Mouse (Mus musculus): ENCODE measurements around the gene Psenen. TPM values are rescaled to one million over a fixed set of nuclear protein-coding genes. Genes with fewer than 3 reads are reported as not detected.

The Psenen gene
- total RNA-seq, 4 experiments from 2014 or later = 82.2 to 90.7 (median 88.5) TPM

GRCm38 (mm10) chr7:30518325-30518724 lies 45.1 kb downstream of the Psenen start:
- DNase-seq (ENCODE audit: low spot score) = no peak

- DNase-seq (ENCODE audit: low spot score) = no peak
Measured at GRCm38 (mm10) chr7:30515003-30515760, 48.2 kb downstream of the Psenen start.

Small RNA genes lying within 50 kb of the gene (microRNA-seq; reads per million reads assigned to microRNA genes)
- gene Gm38670 (8.7 reads per million, percentile 22 among the genes with 10 or more reads in this experiment), gene Mir3569 (not detected)

Other genes with a start within 250 kb of the Psenen start
- 1 to 10 TPM in 1 of 4 experiments, under 1 TPM in 3; 0.46 to 1.9 (median 0.76) TPM for gene Syne4, start 248.8 kb downstream of the Psenen start, total RNA-seq (2022)
- 1 to 10 TPM in 1 of 4 experiments, under 1 TPM in 3; 0.62 to 1.2 (median 0.79) TPM for gene E130208F15Rik, start 241.9 kb downstream of the Psenen start, total RNA-seq (2022)
- 10 to 100 TPM; 14.0 to 16.2 (median 15.1) TPM for gene Sdhaf1, start 239.7 kb downstream of the Psenen start, total RNA-seq (2022)
- 1 to 10 TPM; 1.3 to 2.4 (median 1.6) TPM for gene Lrfn3, start 200.9 kb downstream of the Psenen start, total RNA-seq (2022)
- gene Tyrobp, start 149.9 kb downstream of the Psenen start, total RNA-seq (2022) = 10 to 100 TPM; 13.5 to 26.2 (median 16.5) TPM
- not detected for gene Hcst, start 143.8 kb downstream of the Psenen start, total RNA-seq (2022)
- under 1 TPM in 3 of 4 experiments, not detected in 1; 0.12 to 0.46 (median 0.28) TPM for gene Nfkbid, start 141.9 kb downstream of the Psenen start, total RNA-seq (2022)
- gene Aplp1, start 118.1 kb downstream of the Psenen start, total RNA-seq (2022) = 1 to 10 TPM; 3.2 to 4.2 (median 3.6) TPM
- gene Kirrel2, start 105.9 kb downstream of the Psenen start, total RNA-seq (2022) = not detected
- gene Nphs1, start 105.3 kb downstream of the Psenen start, total RNA-seq (2022) = not detected
- gene Prodh2, start 70.0 kb downstream of the Psenen start, total RNA-seq (2022) = not detected
- under 1 TPM; 0.32 to 0.60 (median 0.36) TPM for gene Arhgap33, start 28.6 kb downstream of the Psenen start, total RNA-seq (2022)
- gene Hspb6, start 11.4 kb downstream of the Psenen start, total RNA-seq (2022) = 1,000 to 10,000 TPM in 1 of 4 experiments, 100 to 1,000 TPM in 3; 852 to 1,087 (median 985) TPM
- 1 to 10 TPM; 3.1 to 4.5 (median 3.9) TPM for gene Proser3, start 11.3 kb downstream of the Psenen start, total RNA-seq (2022)
- 10 to 100 TPM; 13.5 to 21.0 (median 14.6) TPM for gene Lin37, start 3.8 kb downstream of the Psenen start, total RNA-seq (2022)
- 10 to 100 TPM; 62.1 to 70.3 (median 67.2) TPM for gene U2af1l4, start 326 bp downstream of the Psenen start, total RNA-seq (2022)
- 1 to 10 TPM in 2 of 4 experiments, under 1 TPM in 2; 0.80 to 1.6 (median 1.2) TPM for gene Gm49396, start 283 bp downstream of the Psenen start, total RNA-seq (2022)
- 1 to 10 TPM in 3 of 4 experiments, not detected in 1; 1.1 to 1.4 (median 1.1) TPM for gene Igflr1, start 1.8 kb upstream of the Psenen start, total RNA-seq (2022)
- gene Kmt2b, start 25.1 kb upstream of the Psenen start, total RNA-seq (2022) = 10 to 100 TPM; 14.2 to 19.6 (median 16.2) TPM
- gene Zbtb32, start 35.3 kb upstream of the Psenen start, total RNA-seq (2022) = not detected
- under 1 TPM in 1 of 4 experiments, not detected in 3; 0.19 TPM for gene Upk1a, start 49.2 kb upstream of the Psenen start, total RNA-seq (2022)
- 1,000 to 10,000 TPM; 4,392 to 5,023 (median 4,762) TPM for gene Cox6b1, start 62.5 kb upstream of the Psenen start, total RNA-seq (2022)
- gene Etv2, start 72.2 kb upstream of the Psenen start, total RNA-seq (2022) = not detected
- 10 to 100 TPM; 43.9 to 49.9 (median 44.7) TPM for gene Rbm42, start 86.7 kb upstream of the Psenen start, total RNA-seq (2022)
- 1 to 10 TPM; 3.0 to 7.4 (median 6.0) TPM for gene Haus5, start 101.4 kb upstream of the Psenen start, total RNA-seq (2022)
- gene Pmis2, start 108.0 kb upstream of the Psenen start, total RNA-seq (2022) = under 1 TPM in 1 of 4 experiments, not detected in 3; 0.40 TPM
- under 1 TPM in 1 of 4 experiments, not detected in 3; 0.82 TPM for gene 2200002J24Rik, start 135.3 kb upstream of the Psenen start, total RNA-seq (2022)
- gene Atp4a, start 148.6 kb upstream of the Psenen start, total RNA-seq (2022) = under 1 TPM in 3 of 4 experiments, not detected in 1; 0.09 to 0.28 (median 0.16) TPM
- gene Tmem147, start 165.9 kb upstream of the Psenen start, total RNA-seq (2022) = 100 to 1,000 TPM; 229 to 268 (median 258) TPM
- gene Gapdhs, start 180.1 kb upstream of the Psenen start, total RNA-seq (2022) = not detected
- 1 to 10 TPM; 1.3 to 4.6 (median 3.0) TPM for gene Sbsn, start 187.8 kb upstream of the Psenen start, total RNA-seq (2022)
- gene Dmkn, start 200.1 kb upstream of the Psenen start, total RNA-seq (2022) = 1 to 10 TPM in 3 of 4 experiments, under 1 TPM in 1; 0.82 to 1.7 (median 1.4) TPM
- not detected for gene Krtdap, start 224.3 kb upstream of the Psenen start, total RNA-seq (2022)

Measured in heart, adult 8-10 months (tissue).